Mouse (Mus musculus): Measurements from ENCODE around the gene Edaradd.

DNA sequence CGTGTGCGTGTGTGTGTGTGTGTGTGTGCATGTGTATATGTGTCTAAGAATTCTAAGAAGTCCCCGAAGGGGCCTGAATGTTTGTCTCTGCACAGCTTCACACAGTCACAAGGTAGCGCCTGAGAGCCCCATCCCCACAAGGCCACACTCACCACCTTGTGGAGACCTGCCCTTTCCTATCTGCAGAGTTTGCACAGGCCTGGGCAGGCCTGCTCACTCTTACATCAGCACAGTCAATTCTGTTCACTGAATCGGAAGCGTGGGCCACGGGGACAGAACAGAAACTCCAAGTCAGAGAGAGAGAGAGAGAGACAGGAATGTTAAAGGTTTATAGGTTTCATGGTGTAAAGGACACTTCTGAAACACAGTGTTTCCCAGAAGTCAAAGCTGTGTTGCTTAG, 34.6 kb downstream of the Edaradd start:
- TF ChIP-seq GATA1 (IDR thresholded peaks at IDR 0.05; ENCODE audit: borderline replicate concordance, low read length) (no peak), FLI1 (IDR thresholded peaks at IDR 0.05; ENCODE audit: low read length) (no peak)

All from megakaryocyte, embryonic 14.5 days (primary cell).